Mouse (Mus musculus): ENCODE data around the gene Tbk1. TPM values are rescaled to one million over a fixed set of nuclear protein-coding genes. Genes with fewer than 3 reads are reported as not detected.

Tbk1 gene
- polyA plus RNA-seq, 1 experiment = 39.0 TPM

GRCm38 (mm10) chr10:121550334-121550733, 36.3 kb downstream of the Tbk1 start:
- no peak overlapping the region for H3K27ac ChIP-seq (ENCODE audit: insufficient read depth, low read length)
- TF ChIP-seq POLR2A (IDR thresholded peaks at IDR 0.05; ENCODE audit: low read depth, low read length) (no peak), CTCF (IDR thresholded peaks at IDR 0.05; ENCODE audit: borderline replicate concordance, insufficient read depth, low read length) (no peak)
- H3K4me1 ChIP-seq (ENCODE audit: control insufficient read depth, insufficient read depth, low read length) = no peaks in the 10 kb centered on the region
- no peak overlapping the region for H3K4me3 ChIP-seq (ENCODE audit: insufficient read depth, low read length)

GRCm38 (mm10) chr10:121549670-121550069, 36.9 kb downstream of the Tbk1 start:
- no peak for TF ChIP-seq POLR2A (IDR thresholded peaks at IDR 0.05; ENCODE audit: low read depth, low read length)
- TF ChIP-seq CTCF (IDR thresholded peaks at IDR 0.05; ENCODE audit: borderline replicate concordance, insufficient read depth, low read length) = no peak
- no peak overlapping the region for H3K4me3 ChIP-seq (ENCODE audit: insufficient read depth, low read length)
- no peaks in the 10 kb centered on the region for H3K4me1 ChIP-seq (ENCODE audit: control insufficient read depth, insufficient read depth, low read length)
- no peak overlapping the region for H3K27ac ChIP-seq (ENCODE audit: insufficient read depth, low read length)

DNA sequence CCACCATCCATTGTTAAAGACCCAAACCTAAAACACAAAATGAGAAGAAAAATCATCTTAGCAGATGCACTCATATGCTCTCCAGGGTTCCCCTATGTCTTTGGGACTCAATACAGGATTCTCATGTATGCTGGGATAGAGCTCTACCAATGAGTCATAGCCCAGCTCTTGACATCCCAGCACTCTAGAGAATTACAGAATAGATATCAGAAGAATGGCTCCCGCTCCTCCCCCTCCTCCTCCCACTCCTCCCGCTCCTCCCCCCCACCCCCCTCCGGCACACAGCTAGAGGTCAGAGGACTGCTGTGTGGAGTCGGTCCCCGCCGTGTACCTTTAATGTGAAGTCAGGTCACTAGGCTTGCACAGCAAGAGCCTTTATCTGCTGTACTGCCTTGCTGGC, 39.4 kb downstream of the Tbk1 start:
- Histone ChIP-seq H3K4me3 (ENCODE audit: insufficient read depth, low read length) (no peak overlapping the region), H3K4me1 (ENCODE audit: control insufficient read depth, insufficient read depth, low read length) (no peaks in the 10 kb centered on the region), H3K27ac (ENCODE audit: insufficient read depth, low read length) (no peak overlapping the region)
- TF ChIP-seq CTCF (IDR thresholded peaks at IDR 0.05; ENCODE audit: borderline replicate concordance, insufficient read depth, low read length) (no peak), POLR2A (IDR thresholded peaks at IDR 0.05; ENCODE audit: low read depth, low read length) (no peak)

- no peaks in the 10 kb centered on the region for H3K4me1 ChIP-seq (ENCODE audit: control insufficient read depth, insufficient read depth, low read length)
- no peak overlapping the region for H3K27ac ChIP-seq (ENCODE audit: insufficient read depth, low read length)
- no peak overlapping the region for H3K4me3 ChIP-seq (ENCODE audit: insufficient read depth, low read length)
- TF ChIP-seq POLR2A (IDR thresholded peaks at IDR 0.05; ENCODE audit: low read depth, low read length) (no peak), CTCF (IDR thresholded peaks at IDR 0.05; ENCODE audit: borderline replicate concordance, insufficient read depth, low read length) (no peak)
These were observed 43.0 kb downstream of the Tbk1 start for GRCm38 (mm10) chr10:121543577-121543976.

GRCm38 (mm10) chr10:121542156-121542555, 44.4 kb downstream of the Tbk1 start:
- H3K4me1 ChIP-seq (ENCODE audit: control insufficient read depth, insufficient read depth, low read length) = no peaks in the 10 kb centered on the region
- TF ChIP-seq POLR2A (IDR thresholded peaks at IDR 0.05; ENCODE audit: low read depth, low read length) (no peak), CTCF (IDR thresholded peaks at IDR 0.05; ENCODE audit: borderline replicate concordance, insufficient read depth, low read length) (no peak)
- H3K4me3 ChIP-seq (ENCODE audit: insufficient read depth, low read length) = no peak overlapping the region
- H3K27ac ChIP-seq (ENCODE audit: insufficient read depth, low read length) = no peak overlapping the region

DNA sequence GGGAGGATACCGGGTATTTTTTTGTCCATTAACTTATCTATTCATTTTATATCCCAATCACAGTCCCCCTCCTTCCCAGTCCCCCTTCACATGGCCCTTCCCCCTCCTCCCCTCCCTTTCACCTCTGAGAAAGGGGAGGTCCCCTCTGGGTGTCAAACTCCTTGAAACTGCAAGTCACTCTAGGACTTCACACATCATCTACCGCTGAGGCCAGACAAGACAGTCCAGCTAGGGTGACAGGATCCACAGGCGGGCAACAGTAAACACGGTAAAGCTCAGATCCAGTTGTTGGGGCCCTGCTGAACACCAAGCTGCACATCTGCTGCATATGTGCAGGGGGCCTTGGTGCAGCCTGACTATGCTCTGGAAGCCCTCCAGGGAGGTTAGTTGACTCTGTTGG, 51.6 kb downstream of the Tbk1 start:
- Histone ChIP-seq H3K27ac (ENCODE audit: insufficient read depth, low read length) (no peak overlapping the region), H3K4me1 (ENCODE audit: control insufficient read depth, insufficient read depth, low read length) (peaks cover 4% of the 10 kb centered on the region)
- TF ChIP-seq POLR2A (IDR thresholded peaks at IDR 0.05; ENCODE audit: low read depth, low read length) = no peak
- TF ChIP-seq CTCF (IDR thresholded peaks at IDR 0.05; ENCODE audit: borderline replicate concordance, insufficient read depth, low read length) = no peak

GRCm38 (mm10) chr10:121533137-121533872, 53.3 kb downstream of the Tbk1 start:
- peak overlapping the region; percentile 1; the same call in 1 of the 2 replicates for H3K4me3 ChIP-seq (ENCODE audit: insufficient read depth, low read length)
- H3K27ac ChIP-seq (ENCODE audit: insufficient read depth, low read length) = no peak overlapping the region
- H3K4me1 ChIP-seq (ENCODE audit: control insufficient read depth, insufficient read depth, low read length) = peaks cover 4% of the 10 kb centered on the region
- TF ChIP-seq POLR2A (IDR thresholded peaks at IDR 0.05; ENCODE audit: low read depth, low read length) = no peak
- peak; percentile 60 for TF ChIP-seq CTCF (IDR thresholded peaks at IDR 0.05; ENCODE audit: borderline replicate concordance, insufficient read depth, low read length)

More for the DNA sequence above, 51.6 kb downstream of the Tbk1 start:
- H3K4me3 ChIP-seq (ENCODE audit: insufficient read depth, low read length) = no peak overlapping the region

DNA sequence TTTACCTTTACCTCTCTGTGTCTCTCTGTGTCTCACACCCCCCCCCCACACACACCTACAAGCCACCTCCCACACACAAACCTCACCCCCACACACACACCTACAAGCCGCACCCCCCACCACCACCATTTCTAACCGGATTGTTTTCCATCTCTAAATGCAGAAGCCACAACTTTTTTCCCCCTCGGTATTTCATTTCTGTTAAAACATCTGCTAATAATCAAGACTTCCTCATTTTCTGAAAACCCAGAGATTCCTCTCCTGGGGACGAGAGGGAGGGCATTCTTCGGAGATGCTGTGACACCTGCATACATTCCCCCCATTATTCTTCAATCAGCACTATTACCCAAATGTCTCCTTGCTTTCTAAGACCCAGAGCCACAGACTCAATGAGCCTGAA, 55.0 kb downstream of the Tbk1 start:
- Histone ChIP-seq H3K27ac (ENCODE audit: insufficient read depth, low read length) (no peak overlapping the region), H3K4me1 (ENCODE audit: control insufficient read depth, insufficient read depth, low read length) (peaks cover 4% of the 10 kb centered on the region), H3K4me3 (ENCODE audit: insufficient read depth, low read length) (no peak overlapping the region)
- TF ChIP-seq CTCF (IDR thresholded peaks at IDR 0.05; ENCODE audit: borderline replicate concordance, insufficient read depth, low read length) = no peak
- TF ChIP-seq POLR2A (IDR thresholded peaks at IDR 0.05; ENCODE audit: low read depth, low read length) = no peak

- TF ChIP-seq POLR2A (IDR thresholded peaks at IDR 0.05; ENCODE audit: low read depth, low read length) = no peak
- no peak for TF ChIP-seq CTCF (IDR thresholded peaks at IDR 0.05; ENCODE audit: borderline replicate concordance, insufficient read depth, low read length)
- peaks cover 4% of the 10 kb centered on the region for H3K4me1 ChIP-seq (ENCODE audit: control insufficient read depth, insufficient read depth, low read length)
- H3K4me3 ChIP-seq (ENCODE audit: insufficient read depth, low read length) = no peak overlapping the region
- H3K27ac ChIP-seq (ENCODE audit: insufficient read depth, low read length) = no peak overlapping the region
These were observed 56.1 kb downstream of the Tbk1 start for GRCm38 (mm10) chr10:121530365-121531003.

GRCm38 (mm10) chr10:121529261-121529660, 57.3 kb downstream of the Tbk1 start:
- Histone ChIP-seq H3K27ac (ENCODE audit: insufficient read depth, low read length) (no peak overlapping the region), H3K4me3 (ENCODE audit: insufficient read depth, low read length) (no peak overlapping the region), H3K4me1 (ENCODE audit: control insufficient read depth, insufficient read depth, low read length) (peaks cover 4% of the 10 kb centered on the region)
- TF ChIP-seq CTCF (IDR thresholded peaks at IDR 0.05; ENCODE audit: borderline replicate concordance, insufficient read depth, low read length) (no peak), POLR2A (IDR thresholded peaks at IDR 0.05; ENCODE audit: low read depth, low read length) (no peak)

All from embryonic fibroblast, embryonic 13.5 days (primary cell).